Mouse (Mus musculus): ENCODE measurements around the gene Cep128. TPM values are rescaled to one million over a fixed set of nuclear protein-coding genes. Genes with fewer than 3 reads are reported as not detected.

Gene Cep128
- polyA plus RNA-seq, 1 experiment from 2014 or later: 7.4 TPM

DNA sequence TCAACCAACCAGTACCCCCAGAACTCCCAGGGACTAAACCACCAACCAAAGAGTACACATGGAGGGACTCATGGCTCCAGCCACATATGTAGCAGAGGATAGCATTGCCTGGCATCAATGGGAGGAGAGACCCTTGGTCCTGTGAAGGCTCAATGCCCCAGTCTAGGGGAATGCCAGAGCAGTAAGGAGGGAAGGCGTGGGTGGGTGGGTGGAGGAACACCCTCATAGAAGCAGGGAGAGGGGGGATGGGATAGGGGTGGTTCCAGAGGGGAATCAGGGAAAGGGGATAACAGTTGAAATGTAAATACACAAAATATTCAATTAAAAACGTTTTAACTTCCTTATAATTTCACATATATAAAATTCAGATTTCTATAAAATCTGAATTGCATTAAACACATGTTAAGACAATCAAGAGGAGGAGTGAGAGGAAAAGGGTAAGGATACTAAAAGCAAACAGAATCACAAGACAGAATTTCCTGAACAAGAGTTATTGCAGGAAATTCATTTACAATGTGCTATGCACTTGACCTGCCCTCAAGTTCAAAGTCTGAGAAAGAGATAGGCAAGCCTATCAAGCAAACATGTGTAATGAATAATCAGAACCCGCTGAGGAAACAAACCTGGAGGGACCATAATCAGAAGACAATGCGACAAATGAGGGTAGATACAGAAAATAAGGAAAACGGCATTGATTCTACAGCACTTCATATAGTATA lies 207.2 kb downstream of the Cep128 start:
- Histone ChIP-seq H3K9me3 (ENCODE audit: control insufficient read depth, low read length) (no peaks in the 10 kb centered on the region), H3K36me3 (ENCODE audit: control insufficient read depth, insufficient read depth, low read length) (no peaks in the 10 kb centered on the region), H3K9ac (ENCODE audit: low read length) (no peak overlapping the region), H3K4me3 (ENCODE audit: control insufficient read depth in 1 of 2, insufficient read depth in 1 of 2, low read depth in 1 of 2, low read length in 2 of 2) (no peak overlapping the region), H3K27me3 (ENCODE audit: control insufficient read depth, insufficient read depth, low read length) (no peaks in the 10 kb centered on the region), H3K27ac (replicated peaks in 1 of 2; ENCODE audit: control insufficient read depth in 1 of 2, insufficient read depth in 1 of 2, low read depth in 2 of 2, low read length in 2 of 2) (no peak overlapping the region), H3K4me1 (ENCODE audit: control insufficient read depth in 2 of 2, insufficient read depth in 2 of 2, low read length in 2 of 2) (no peaks in the 10 kb centered on the region), H3K4me2 (ENCODE audit: low read length) (no peak overlapping the region)
- ATAC-seq (ENCODE audit: insufficient number of reproducible peaks, insufficient read depth, low FRiP score, low read depth): no peak
- 66% methylated on average over 5 of the region's 5 CpGs for WGBS

- Histone ChIP-seq H3K27ac (replicated peaks in 1 of 2; ENCODE audit: control insufficient read depth in 1 of 2, insufficient read depth in 1 of 2, low read depth in 2 of 2, low read length in 2 of 2) (no peak overlapping the region), H3K9me3 (ENCODE audit: control insufficient read depth, low read length) (no peaks in the 10 kb centered on the region), H3K9ac (ENCODE audit: low read length) (no peak overlapping the region), H3K4me3 (ENCODE audit: control insufficient read depth in 1 of 2, insufficient read depth in 1 of 2, low read depth in 1 of 2, low read length in 2 of 2) (no peak overlapping the region), H3K4me2 (ENCODE audit: low read length) (no peak overlapping the region), H3K27me3 (ENCODE audit: control insufficient read depth, insufficient read depth, low read length) (no peaks in the 10 kb centered on the region), H3K4me1 (ENCODE audit: control insufficient read depth in 2 of 2, insufficient read depth in 2 of 2, low read length in 2 of 2) (0 out of 4 replicates have a peak, but pooled peaks cover 0 to 3% of the 10 kb centered on the region in 2 experiments), H3K36me3 (ENCODE audit: control insufficient read depth, insufficient read depth, low read length) (no peaks in the 10 kb centered on the region)
- no peak for ATAC-seq (ENCODE audit: insufficient number of reproducible peaks, insufficient read depth, low FRiP score, low read depth)
- WGBS: 82% methylated on average over 3 of the region's 3 CpGs
Observed at GRCm38 (mm10) chr12:91171613-91172012, 212.6 kb downstream of the Cep128 start.

DNA sequence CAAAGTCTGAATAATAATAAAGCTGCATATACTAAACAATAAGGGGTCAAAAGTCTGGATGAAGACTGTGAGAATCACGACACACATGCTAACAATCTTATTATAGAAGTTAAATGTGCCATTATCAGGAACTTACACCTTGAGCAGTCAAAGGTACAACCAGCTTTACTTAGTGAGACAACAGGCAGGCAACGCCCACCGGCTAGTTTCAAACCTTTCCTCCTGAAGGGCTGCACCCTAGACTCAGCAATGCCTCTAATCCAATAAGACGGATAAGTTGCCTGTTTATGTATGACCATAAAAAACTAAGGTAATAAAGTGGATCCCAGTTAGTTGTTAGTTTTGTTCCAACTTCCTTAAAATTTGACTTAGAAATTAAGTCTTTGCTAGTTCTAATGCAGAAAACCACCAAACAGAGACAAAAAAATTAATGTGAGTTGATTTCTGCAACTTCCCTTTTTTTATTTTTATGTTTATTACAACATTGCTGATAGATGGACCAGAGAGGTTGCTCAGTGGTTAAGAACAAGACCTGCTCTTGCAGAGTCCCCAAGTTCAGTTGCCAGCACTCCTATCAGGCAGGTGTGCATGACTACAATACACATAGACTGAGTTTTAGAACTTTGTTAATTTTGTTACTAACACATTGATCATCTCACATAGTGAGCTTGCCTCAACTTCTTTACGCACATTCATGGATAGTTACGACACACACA lies 223.0 kb downstream of the Cep128 start:
- Histone ChIP-seq H3K27ac (replicated peaks in 1 of 2; ENCODE audit: control insufficient read depth in 1 of 2, insufficient read depth in 1 of 2, low read depth in 2 of 2, low read length in 2 of 2) (no peak overlapping the region), H3K36me3 (ENCODE audit: control insufficient read depth, insufficient read depth, low read length) (no peaks in the 10 kb centered on the region), H3K27me3 (ENCODE audit: control insufficient read depth, insufficient read depth, low read length) (no peaks in the 10 kb centered on the region), H3K4me2 (ENCODE audit: low read length) (no peak overlapping the region), H3K9ac (ENCODE audit: low read length) (no peak overlapping the region), H3K9me3 (ENCODE audit: control insufficient read depth, low read length) (no peaks in the 10 kb centered on the region), H3K4me1 (ENCODE audit: control insufficient read depth in 2 of 2, insufficient read depth in 2 of 2, low read length in 2 of 2) (no peaks in the 10 kb centered on the region), H3K4me3 (ENCODE audit: control insufficient read depth in 1 of 2, insufficient read depth in 1 of 2, low read depth in 1 of 2, low read length in 2 of 2) (no peak overlapping the region)
- WGBS: 90% methylated on average over 6 of the region's 6 CpGs
- ATAC-seq (ENCODE audit: insufficient number of reproducible peaks, insufficient read depth, low FRiP score, low read depth): no peak

DNA sequence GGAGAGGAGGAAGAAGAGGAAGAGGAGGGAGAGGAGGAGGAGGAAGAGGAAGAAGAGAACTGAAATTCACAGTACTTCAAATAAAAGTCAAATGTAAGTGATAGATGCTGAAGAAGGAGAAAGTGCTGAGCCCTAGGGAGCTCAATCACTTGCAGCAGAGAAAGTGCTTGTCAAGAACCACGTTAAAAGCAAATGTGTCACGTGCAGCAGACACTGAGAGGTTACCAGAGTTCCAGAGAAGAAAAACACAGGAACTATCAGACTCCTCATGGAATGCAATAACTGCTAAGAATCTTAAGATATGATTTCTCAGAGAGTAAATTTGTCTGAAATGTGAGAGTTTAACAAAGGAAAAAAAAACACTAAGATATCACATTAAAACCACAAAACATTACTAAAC lies 225.7 kb downstream of the Cep128 start:
- WGBS: 39% methylated on average over 2 of the region's 2 CpGs
- Histone ChIP-seq H3K4me1 (ENCODE audit: control insufficient read depth in 2 of 2, insufficient read depth in 2 of 2, low read length in 2 of 2) (no peaks in the 10 kb centered on the region), H3K27ac (replicated peaks in 1 of 2; ENCODE audit: control insufficient read depth in 1 of 2, insufficient read depth in 1 of 2, low read depth in 2 of 2, low read length in 2 of 2) (no peak overlapping the region), H3K36me3 (ENCODE audit: control insufficient read depth, insufficient read depth, low read length) (no peaks in the 10 kb centered on the region), H3K9me3 (ENCODE audit: control insufficient read depth, low read length) (no peaks in the 10 kb centered on the region), H3K4me2 (ENCODE audit: low read length) (no peak overlapping the region), H3K4me3 (ENCODE audit: control insufficient read depth in 1 of 2, insufficient read depth in 1 of 2, low read depth in 1 of 2, low read length in 2 of 2) (no peak overlapping the region), H3K27me3 (ENCODE audit: control insufficient read depth, insufficient read depth, low read length) (no peaks in the 10 kb centered on the region), H3K9ac (ENCODE audit: low read length) (no peak overlapping the region)
- no peak for ATAC-seq (ENCODE audit: insufficient number of reproducible peaks, insufficient read depth, low FRiP score, low read depth)

DNA sequence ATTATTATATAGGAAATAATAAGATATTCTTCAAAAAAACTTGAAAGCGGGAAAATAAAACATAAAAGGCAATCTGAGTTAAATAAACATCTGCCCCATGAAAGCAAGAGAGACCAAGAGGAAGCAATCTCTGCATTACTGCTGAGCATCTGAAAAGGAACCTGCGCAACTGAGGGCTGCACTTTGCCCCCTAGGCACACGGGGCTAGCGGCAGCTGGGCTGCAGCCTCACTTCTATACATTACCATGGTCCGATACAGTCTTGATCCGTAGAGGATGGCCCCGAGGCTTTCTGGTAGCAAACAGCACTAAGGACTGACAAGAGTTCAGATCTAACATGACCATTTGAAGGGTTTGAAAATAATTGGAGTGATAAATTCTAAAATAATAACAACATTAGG lies 230.2 kb downstream of the Cep128 start:
- Histone ChIP-seq H3K4me1 (ENCODE audit: control insufficient read depth in 2 of 2, insufficient read depth in 2 of 2, low read length in 2 of 2) (no peaks in the 10 kb centered on the region), H3K36me3 (ENCODE audit: control insufficient read depth, insufficient read depth, low read length) (no peaks in the 10 kb centered on the region), H3K9ac (ENCODE audit: low read length) (no peak overlapping the region), H3K4me2 (ENCODE audit: low read length) (no peak overlapping the region), H3K27me3 (ENCODE audit: control insufficient read depth, insufficient read depth, low read length) (no peaks in the 10 kb centered on the region), H3K9me3 (ENCODE audit: control insufficient read depth, low read length) (no peaks in the 10 kb centered on the region), H3K4me3 (ENCODE audit: control insufficient read depth in 1 of 2, insufficient read depth in 1 of 2, low read depth in 1 of 2, low read length in 2 of 2) (no peak overlapping the region), H3K27ac (replicated peaks in 1 of 2; ENCODE audit: control insufficient read depth in 1 of 2, insufficient read depth in 1 of 2, low read depth in 2 of 2, low read length in 2 of 2) (no peak overlapping the region)
- no peak for ATAC-seq (ENCODE audit: insufficient number of reproducible peaks, insufficient read depth, low FRiP score, low read depth)
- 91% methylated on average over 7 of the region's 7 CpGs for WGBS

DNA sequence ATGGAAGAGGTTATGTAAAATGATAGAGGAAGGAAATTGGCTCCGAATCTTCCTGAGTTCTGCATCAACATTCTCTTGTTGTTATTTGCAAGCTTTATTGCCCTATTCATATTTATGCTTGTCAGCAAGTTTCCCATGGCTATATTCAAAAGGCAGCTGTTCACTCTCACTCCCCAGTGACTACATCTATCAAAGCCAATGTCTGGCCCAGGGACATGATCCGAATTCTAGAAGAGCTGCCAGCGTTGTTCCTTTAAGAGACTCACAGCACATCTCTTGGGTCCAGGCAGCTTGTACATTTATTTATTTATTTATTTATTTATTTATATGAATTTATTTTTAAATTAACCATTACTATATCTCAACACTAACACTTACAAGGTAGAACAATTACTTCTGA lies 235.1 kb downstream of the Cep128 start:
- no peaks in the 10 kb centered on the region for H3K36me3 ChIP-seq (ENCODE audit: control insufficient read depth, insufficient read depth, low read length)
- 88% methylated on average over 3 of the region's 3 CpGs for WGBS
- no peak overlapping the region for H3K4me3 ChIP-seq (ENCODE audit: control insufficient read depth in 1 of 2, insufficient read depth in 1 of 2, low read depth in 1 of 2, low read length in 2 of 2)
- no peak for ATAC-seq (ENCODE audit: insufficient number of reproducible peaks, insufficient read depth, low FRiP score, low read depth)
- no peak overlapping the region for H3K9ac ChIP-seq (ENCODE audit: low read length)
- no peaks in the 10 kb centered on the region for H3K9me3 ChIP-seq (ENCODE audit: control insufficient read depth, low read length)
- no peak overlapping the region for H3K27ac ChIP-seq (replicated peaks in 1 of 2; ENCODE audit: control insufficient read depth in 1 of 2, insufficient read depth in 1 of 2, low read depth in 2 of 2, low read length in 2 of 2)
- H3K4me2 ChIP-seq (ENCODE audit: low read length): no peak overlapping the region
- H3K4me1 ChIP-seq (ENCODE audit: control insufficient read depth in 2 of 2, insufficient read depth in 2 of 2, low read length in 2 of 2): no peaks in the 10 kb centered on the region
- H3K27me3 ChIP-seq (ENCODE audit: control insufficient read depth, insufficient read depth, low read length): no peaks in the 10 kb centered on the region

DNA sequence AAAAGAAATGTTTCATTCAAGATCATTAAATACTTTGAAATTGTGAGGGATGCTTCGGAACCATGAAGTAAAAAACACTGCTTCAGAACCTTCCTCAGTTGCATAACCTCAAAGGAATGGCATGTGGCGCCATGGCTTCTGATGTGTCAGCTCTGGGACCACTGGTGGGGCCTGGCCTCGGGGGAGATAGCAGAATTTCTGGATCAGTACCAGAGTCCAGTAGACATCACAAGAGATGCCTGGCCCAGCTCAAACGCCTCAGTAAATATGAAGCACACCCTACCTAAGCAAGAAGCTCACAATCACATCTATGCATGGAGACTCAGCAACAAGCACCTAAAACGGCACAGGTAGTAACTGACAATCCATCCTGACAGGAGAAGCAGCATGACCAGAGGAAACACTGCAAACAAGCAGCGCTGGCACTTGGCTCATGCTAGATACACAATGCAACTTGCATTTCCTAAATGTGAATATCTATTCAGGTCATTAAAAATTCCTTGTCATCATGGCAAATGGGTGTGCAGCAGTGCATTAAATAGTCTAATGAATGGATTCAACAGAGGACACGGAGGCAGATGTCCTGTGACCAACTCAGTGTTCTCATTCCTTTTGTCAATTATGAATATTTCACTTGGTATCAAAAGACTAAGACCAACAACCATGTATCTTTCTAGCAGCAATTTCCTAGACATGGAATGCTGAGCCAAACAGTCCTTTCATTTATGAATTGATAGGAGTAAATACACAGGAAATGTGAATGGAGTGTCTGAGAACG lies 249.3 kb downstream of the Cep128 start:
- ATAC-seq (ENCODE audit: insufficient number of reproducible peaks, insufficient read depth, low FRiP score, low read depth): no peak
- H3K4me2 ChIP-seq (ENCODE audit: low read length): no peak overlapping the region
- no peaks in the 10 kb centered on the region for H3K36me3 ChIP-seq (ENCODE audit: control insufficient read depth, insufficient read depth, low read length)
- no peaks in the 10 kb centered on the region for H3K4me1 ChIP-seq (ENCODE audit: control insufficient read depth in 2 of 2, insufficient read depth in 2 of 2, low read length in 2 of 2)
- WGBS: 82% methylated on average over 8 of the region's 8 CpGs
- H3K27me3 ChIP-seq (ENCODE audit: control insufficient read depth, insufficient read depth, low read length): no peaks in the 10 kb centered on the region
- H3K4me3 ChIP-seq (ENCODE audit: control insufficient read depth in 1 of 2, insufficient read depth in 1 of 2, low read depth in 1 of 2, low read length in 2 of 2): no peak overlapping the region
- H3K9me3 ChIP-seq (ENCODE audit: control insufficient read depth, low read length): no peaks in the 10 kb centered on the region
- no peak overlapping the region for H3K27ac ChIP-seq (replicated peaks in 1 of 2; ENCODE audit: control insufficient read depth in 1 of 2, insufficient read depth in 1 of 2, low read depth in 2 of 2, low read length in 2 of 2)
- H3K9ac ChIP-seq (ENCODE audit: low read length): no peak overlapping the region

Data from heart, embryonic 14.5 days (tissue).